Mouse (Mus musculus): ENCODE results near the gene Zfp92. TPM values are rescaled to one million over a fixed set of nuclear protein-coding genes. Genes with fewer than 3 reads are reported as not detected.

Gene Zfp92
- polyA plus RNA-seq, 1 experiment = not detected

- Histone ChIP-seq H3K27me3 (ENCODE audit: control insufficient read depth, insufficient read depth, low read length) (no peaks in the 10 kb centered on the region), H3K27ac (ENCODE audit: insufficient read depth, low read length) (no peak overlapping the region), H3K36me3 (ENCODE audit: control insufficient read depth, insufficient read depth, low read length) (no peaks in the 10 kb centered on the region), H3K4me3 (ENCODE audit: extremely low read depth, insufficient read depth, insufficient read length) (no peak overlapping the region), H3K4me1 (ENCODE audit: control insufficient read depth, insufficient read depth, insufficient read length) (no peaks in the 10 kb centered on the region)
- DNase-seq (ENCODE audit: low read depth in 1 of 2, low spot score in 2 of 2) = peak in 1 of 2 experiments; percentile 60
- TF ChIP-seq CTCF (IDR thresholded peaks at IDR 0.05; ENCODE audit: extremely low read depth, insufficient read depth, insufficient read length, insufficient replicate concordance) (peak; percentile 60; the same call in 1 of the 2 replicates), POLR2A (IDR thresholded peaks at IDR 0.05; ENCODE audit: low read depth, low read length) (no peak)
- 44% methylated on average over 2 of the region's 2 CpGs for WGBS
Measured at GRCm38 (mm10) chrX:73451949-73452348, 41.1 kb downstream of the Zfp92 start.

- H3K4me3 ChIP-seq (ENCODE audit: extremely low read depth, insufficient read depth, insufficient read length) = peak within 1 kb of the TSS; percentile 75
- WGBS = 34% methylated on average over 26 of the region's 26 CpGs
- peak; percentile 88 to 90 for DNase-seq (ENCODE audit: low read depth in 1 of 2, low spot score in 2 of 2)
- TF ChIP-seq CTCF (IDR thresholded peaks at IDR 0.05; ENCODE audit: extremely low read depth, insufficient read depth, insufficient read length, insufficient replicate concordance) = peak; percentile 13; the same call in 1 of the 2 replicates
- no peak for TF ChIP-seq POLR2A (IDR thresholded peaks at IDR 0.05; ENCODE audit: low read depth, low read length)
- H3K27ac ChIP-seq (ENCODE audit: insufficient read depth, low read length) = no peak within 1 kb of the TSS
- no peaks in the 10 kb centered on the region for H3K36me3 ChIP-seq (ENCODE audit: control insufficient read depth, insufficient read depth, low read length)
- peaks cover 5% of the 10 kb centered on the region; the same call in 1 of the 2 replicates for H3K4me1 ChIP-seq (ENCODE audit: control insufficient read depth, insufficient read depth, insufficient read length)
- no peaks in the 10 kb centered on the region for H3K27me3 ChIP-seq (ENCODE audit: control insufficient read depth, insufficient read depth, low read length)
Measured at GRCm38 (mm10) chrX:73458877-73459392, 48.0 kb downstream of the Zfp92 start, which contains the start of gene Haus7. Haus7 (minus strand) TSS chrX:73459044.

DNA sequence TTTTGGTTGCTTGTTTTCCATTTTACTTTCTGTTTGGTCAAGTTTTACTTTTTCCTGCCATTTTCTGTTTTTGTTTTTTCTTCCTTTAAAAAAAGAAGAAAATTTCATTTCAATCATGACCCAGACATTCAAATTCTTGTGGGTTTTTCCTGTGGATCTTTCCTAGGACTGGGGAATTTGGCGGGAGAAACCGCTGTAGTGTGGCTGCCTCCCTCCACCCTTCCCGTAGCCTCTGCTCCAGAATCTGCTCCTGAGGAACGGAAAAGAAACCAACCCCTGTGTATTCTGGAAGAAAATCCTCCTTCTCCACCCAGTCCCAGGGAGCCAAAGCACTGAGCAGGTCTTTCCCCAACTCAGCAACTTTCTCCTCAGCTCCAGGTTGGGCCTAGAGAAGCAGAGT, 49.9 kb downstream of the Zfp92 start:
- H3K36me3 ChIP-seq (ENCODE audit: control insufficient read depth, insufficient read depth, low read length) = no peaks in the 10 kb centered on the region
- no peaks in the 10 kb centered on the region for H3K27me3 ChIP-seq (ENCODE audit: control insufficient read depth, insufficient read depth, low read length)
- no peak overlapping the region for H3K4me3 ChIP-seq (ENCODE audit: extremely low read depth, insufficient read depth, insufficient read length)
- DNase-seq (ENCODE audit: low read depth in 1 of 2, low spot score in 2 of 2) = no peak
- 86% methylated on average over 4 of the region's 4 CpGs for WGBS
- H3K27ac ChIP-seq (ENCODE audit: insufficient read depth, low read length) = no peak overlapping the region
- peaks cover 5% of the 10 kb centered on the region; the same call in 1 of the 2 replicates for H3K4me1 ChIP-seq (ENCODE audit: control insufficient read depth, insufficient read depth, insufficient read length)
- no peak for TF ChIP-seq CTCF (IDR thresholded peaks at IDR 0.05; ENCODE audit: extremely low read depth, insufficient read depth, insufficient read length, insufficient replicate concordance)
- TF ChIP-seq POLR2A (IDR thresholded peaks at IDR 0.05; ENCODE audit: low read depth, low read length) = no peak

DNA sequence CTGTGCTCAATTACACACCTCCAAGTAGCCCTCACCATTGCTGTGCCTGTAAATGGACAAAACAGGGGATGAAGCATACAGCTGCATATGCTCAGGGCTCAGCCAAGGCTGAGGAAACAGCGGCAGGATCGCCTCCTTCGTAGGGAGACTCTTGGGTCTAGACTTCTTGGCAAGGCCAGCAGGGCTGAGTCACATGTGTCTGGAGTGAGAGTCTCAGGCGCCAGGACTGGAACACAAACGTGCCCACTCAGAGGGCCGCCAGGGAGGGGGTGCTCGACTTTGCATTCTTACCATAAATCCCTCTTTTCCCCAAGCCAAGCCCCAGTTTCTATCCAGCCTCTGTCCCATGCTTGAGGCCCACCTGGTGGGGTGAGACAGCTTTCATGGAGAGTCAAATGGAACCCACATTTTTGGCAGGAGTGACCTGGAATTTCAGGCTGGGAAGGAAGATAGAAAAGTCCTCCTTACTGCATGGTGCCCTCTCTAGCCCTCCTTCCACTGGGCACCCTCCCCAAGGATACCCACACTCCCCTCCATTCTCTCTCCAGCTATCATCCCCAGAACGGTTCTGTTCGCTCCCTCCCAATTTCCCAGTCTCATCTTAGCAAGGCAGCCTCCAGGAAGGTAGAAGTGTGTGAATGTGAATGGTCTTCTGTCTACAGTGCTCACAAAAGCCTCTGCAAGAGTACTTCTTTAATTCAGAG, 54.7 kb downstream of the Zfp92 start:
- 75% methylated on average over 9 of the region's 9 CpGs for WGBS
- H3K27ac ChIP-seq (ENCODE audit: insufficient read depth, low read length) = no peak overlapping the region
- no peak for DNase-seq (ENCODE audit: low read depth in 1 of 2, low spot score in 2 of 2)
- H3K4me1 ChIP-seq (ENCODE audit: control insufficient read depth, insufficient read depth, insufficient read length) = no peaks in the 10 kb centered on the region
- no peak overlapping the region for H3K4me3 ChIP-seq (ENCODE audit: extremely low read depth, insufficient read depth, insufficient read length)
- no peaks in the 10 kb centered on the region for H3K36me3 ChIP-seq (ENCODE audit: control insufficient read depth, insufficient read depth, low read length)
- no peaks in the 10 kb centered on the region for H3K27me3 ChIP-seq (ENCODE audit: control insufficient read depth, insufficient read depth, low read length)
- no peak for TF ChIP-seq POLR2A (IDR thresholded peaks at IDR 0.05; ENCODE audit: low read depth, low read length)
- TF ChIP-seq CTCF (IDR thresholded peaks at IDR 0.05; ENCODE audit: extremely low read depth, insufficient read depth, insufficient read length, insufficient replicate concordance) = no peak

- WGBS = 73% methylated on average over 5 of the region's 5 CpGs
- Histone ChIP-seq H3K4me3 (ENCODE audit: extremely low read depth, insufficient read depth, insufficient read length) (no peak overlapping the region), H3K4me1 (ENCODE audit: control insufficient read depth, insufficient read depth, insufficient read length) (no peaks in the 10 kb centered on the region), H3K27me3 (ENCODE audit: control insufficient read depth, insufficient read depth, low read length) (no peaks in the 10 kb centered on the region), H3K36me3 (ENCODE audit: control insufficient read depth, insufficient read depth, low read length) (no peaks in the 10 kb centered on the region), H3K27ac (ENCODE audit: insufficient read depth, low read length) (no peak overlapping the region; the same call in 1 of the 2 replicates)
- no peak for DNase-seq (ENCODE audit: low read depth in 1 of 2, low spot score in 2 of 2)
- TF ChIP-seq POLR2A (IDR thresholded peaks at IDR 0.05; ENCODE audit: low read depth, low read length) = no peak
- TF ChIP-seq CTCF (IDR thresholded peaks at IDR 0.05; ENCODE audit: extremely low read depth, insufficient read depth, insufficient read length, insufficient replicate concordance) = no peak
Measured at GRCm38 (mm10) chrX:73467446-73468241, 56.7 kb downstream of the Zfp92 start.

DNA sequence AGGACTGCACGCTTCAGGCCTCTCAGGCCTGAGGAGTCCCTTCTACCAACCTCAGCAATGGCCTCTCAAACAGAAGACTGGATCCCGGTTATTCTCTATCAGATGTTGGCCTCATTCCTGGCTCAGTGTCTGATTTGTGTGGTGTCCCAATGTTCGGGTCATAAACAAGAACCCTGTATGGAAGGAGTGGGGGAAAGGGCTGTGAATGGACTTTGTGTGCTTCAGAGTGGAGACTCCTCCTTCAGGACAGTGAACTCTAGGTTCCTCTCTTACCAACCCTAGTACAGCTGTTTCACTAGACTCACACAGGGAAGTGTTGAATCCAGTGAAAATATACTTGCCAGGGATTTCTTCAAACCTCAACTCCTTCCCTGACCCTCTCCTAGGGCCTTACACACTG, 57.4 kb downstream of the Zfp92 start:
- TF ChIP-seq POLR2A (IDR thresholded peaks at IDR 0.05; ENCODE audit: low read depth, low read length) (no peak), CTCF (IDR thresholded peaks at IDR 0.05; ENCODE audit: extremely low read depth, insufficient read depth, insufficient read length, insufficient replicate concordance) (no peak)
- DNase-seq (ENCODE audit: low read depth in 1 of 2, low spot score in 2 of 2) = no peak
- Histone ChIP-seq H3K27me3 (ENCODE audit: control insufficient read depth, insufficient read depth, low read length) (no peaks in the 10 kb centered on the region), H3K4me1 (ENCODE audit: control insufficient read depth, insufficient read depth, insufficient read length) (no peaks in the 10 kb centered on the region), H3K4me3 (ENCODE audit: extremely low read depth, insufficient read depth, insufficient read length) (no peak overlapping the region), H3K36me3 (ENCODE audit: control insufficient read depth, insufficient read depth, low read length) (no peaks in the 10 kb centered on the region), H3K27ac (ENCODE audit: insufficient read depth, low read length) (no peak overlapping the region)
- 94% methylated on average over 3 of the region's 3 CpGs for WGBS

Measured in spleen, adult 2 months (tissue).